Mouse (Mus musculus) MEL (cell line): ENCODE results near the gene Ddx5.

Experiments
- BHLHE40 ChIP-seq: IDR thresholded peaks from 2 replicates; pipeline ENCODE4 v1.6.1; 2012; ENCODE audit warnings: low read depth, mild to moderate bottlenecking, inconsistent platforms, low read length, improper control_type of control experiment, borderline replicate concordance
- CTCF ChIP-seq, 3 experiments: IDR thresholded peaks in 2 of 3; conservative IDR thresholded peaks in 1 of 3; 2 replicates each; pipeline ENCODE4 v1.5.1; 2011 to 2012; ENCODE audit warnings: low read length in 3 of 3, low read depth in 2 of 3, mild to moderate bottlenecking in 2 of 3, improper control_type of control experiment in 1 of 3, inconsistent platforms in 1 of 3, mixed read lengths in 1 of 3, moderate library complexity in 1 of 3; ENCODE audit not compliant: control insufficient read depth in 1 of 3, insufficient read depth in 1 of 3, poor library complexity in 1 of 3, severe bottlenecking in 1 of 3
- EP300 ChIP-seq, 2 experiments: IDR thresholded peaks; 2 replicates each; pipeline ENCODE4 v1.6.1; 2011; ENCODE audit warnings: improper control_type of control experiment in 2 of 2, low read length in 2 of 2, low read depth in 1 of 2, mild to moderate bottlenecking in 1 of 2
- ETS1 ChIP-seq: IDR thresholded peaks from 2 replicates; pipeline ENCODE4 v1.6.1; 2012; ENCODE audit warnings: low read depth, mild to moderate bottlenecking, inconsistent platforms, low read length, improper control_type of control experiment, moderate library complexity
- HCFC1 ChIP-seq: IDR thresholded peaks from 2 replicates; pipeline ENCODE4 v1.6.1; 2012; ENCODE audit warnings: low read depth, mild to moderate bottlenecking, inconsistent platforms, low read length, improper control_type of control experiment, moderate library complexity
- JUND ChIP-seq: IDR thresholded peaks from 2 replicates; pipeline ENCODE4 v1.6.1; 2011; ENCODE audit warnings: low read depth, mild to moderate bottlenecking, improper control_type of control experiment, low read length
- POLR2A ChIP-seq, 2 experiments: IDR thresholded peaks; 2 replicates each; pipeline ENCODE4 v1.6.1; 2011 to 2012; ENCODE audit warnings: low read length in 2 of 2, mild to moderate bottlenecking in 2 of 2, control low read depth in 1 of 2, improper control_type of control experiment in 1 of 2, low read depth in 1 of 2, moderate library complexity in 1 of 2; ENCODE audit not compliant: control insufficient read depth in 1 of 2, insufficient read depth in 1 of 2, poor library complexity in 1 of 2
- RCOR1 ChIP-seq: IDR thresholded peaks from 2 replicates; pipeline ENCODE4 v1.6.1; 2012; ENCODE audit warnings: low read depth, mild to moderate bottlenecking, inconsistent platforms, low read length, improper control_type of control experiment
- SIN3A ChIP-seq: IDR thresholded peaks from 2 replicates; pipeline ENCODE4 v1.6.1; 2012; ENCODE audit warnings: low read length, improper control_type of control experiment, inconsistent platforms
- SMC3 ChIP-seq: IDR thresholded peaks from 2 replicates; pipeline ENCODE4 v1.6.1; 2011; ENCODE audit warnings: low read depth, low read length, improper control_type of control experiment
- TAL1 ChIP-seq: IDR thresholded peaks from 2 replicates; pipeline ENCODE4 v1.6.1; 2012; ENCODE audit warnings: mild to moderate bottlenecking, inconsistent platforms, low read length, moderate library complexity, mixed read lengths
- UBTF ChIP-seq: IDR thresholded peaks from 2 replicates; pipeline ENCODE4 v1.6.1; 2012; ENCODE audit warnings: low read depth, mild to moderate bottlenecking, inconsistent platforms, low read length, improper control_type of control experiment, moderate library complexity, borderline replicate concordance; ENCODE audit not compliant: insufficient read depth

GRCm38 (mm10) chr11:106787131-106788025 is 1.6 kb downstream of the Ddx5 start:
- TF ChIP-seq CTCF (IDR thresholded peaks at IDR 0.05 in 2 of 3, conservative IDR thresholded peaks at IDR 0.05 in 1 of 3; ENCODE audit: control insufficient read depth in 1 of 3, insufficient read depth in 1 of 3, low read depth in 2 of 3, low read length in 3 of 3, poor library complexity in 1 of 3, severe bottlenecking in 1 of 3) (no peak), TAL1 (no peak), EP300 (IDR thresholded peaks at IDR 0.05; ENCODE audit: low read depth in 1 of 2, low read length in 2 of 2) (peak; percentile 40 to 45; a peak in 3 of 4 replicates), POLR2A (IDR thresholded peaks at IDR 0.05; ENCODE audit: control insufficient read depth in 1 of 2, insufficient read depth in 1 of 2, low read depth in 1 of 2, low read length in 2 of 2, poor library complexity in 1 of 2) (peak; percentile 69 to 73; a peak in 3 of 4 replicates), ETS1 (peak; percentile 72; the same call in 1 of the 2 replicates), SIN3A (peak; percentile 85), BHLHE40 (no peak), HCFC1 (peak; percentile 76), UBTF (peak; percentile 59; the same call in 1 of the 2 replicates), SMC3 (peak; percentile 14; the same call in 1 of the 2 replicates), JUND (no peak), RCOR1 (peak; percentile 44)
